Mouse (Mus musculus): ENCODE results near the gene Tmem232.

- no peak for TF ChIP-seq EP300 (IDR thresholded peaks at IDR 0.05; ENCODE audit: insufficient read depth, low read depth, low read length)
- no peak for TF ChIP-seq POLR2A (IDR thresholded peaks at IDR 0.05; ENCODE audit: insufficient read depth, low read length)
Measured at GRCm38 (mm10) chr17:65557212-65557611, 16.6 kb upstream of the Tmem232 start.
